Mouse (Mus musculus) right cerebral cortex, postnatal 4 days (tissue): ENCODE measurements around the gene Wsb1.
"Not testable (repeated sequence)": the region's sequence is repeated elsewhere in the genome, so short reads cannot be mapped to it uniquely, and the experiment has no call there.

Experiments
- DNase-seq: peaks from one replicate; pipeline ENCODE4 v3.0.0-alpha.2; 2022

The Wsb1 gene

DNA sequence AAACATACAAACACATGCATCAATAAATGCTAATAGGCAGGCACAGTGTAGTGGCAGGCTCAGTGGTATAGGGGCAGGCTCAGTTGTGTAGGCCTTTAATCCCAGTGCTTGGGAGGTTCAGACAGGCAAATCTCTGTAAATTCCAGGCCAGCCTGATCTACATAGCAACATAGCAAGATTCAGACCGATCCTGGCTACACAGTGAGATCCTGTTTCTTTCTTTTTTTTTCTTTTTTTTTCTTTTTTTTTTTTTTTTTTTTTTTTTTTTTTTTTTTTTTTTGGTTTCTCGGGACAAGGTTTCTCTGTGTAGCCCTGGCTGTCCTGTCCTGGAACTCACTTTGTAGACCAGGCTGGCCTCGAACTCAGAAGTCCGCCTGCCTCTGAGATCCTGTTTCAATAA lies 5.7 kb upstream of the Wsb1 start:
- DNase-seq: not testable (repeated sequence)

DNA sequence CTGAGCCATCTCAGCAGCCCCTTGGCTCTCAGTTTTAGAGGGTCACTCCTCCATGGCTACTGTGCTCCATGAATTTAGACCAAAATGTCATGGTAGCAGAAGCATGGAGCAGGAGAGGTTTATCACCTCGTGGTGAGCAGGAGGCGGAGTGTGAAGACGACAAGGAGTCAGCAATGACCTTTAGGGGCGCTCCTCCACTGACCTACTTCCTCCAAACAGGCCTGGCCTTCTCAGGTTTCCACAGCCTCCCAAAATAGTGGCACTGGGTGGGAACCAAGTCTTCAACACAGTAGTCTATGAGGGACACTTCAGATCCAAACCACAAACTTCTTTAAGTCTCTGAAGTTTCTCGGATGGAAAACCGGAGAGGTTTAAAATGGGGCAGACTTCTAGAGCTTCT lies 4.3 kb upstream of the Wsb1 start:
- no peak for DNase-seq

DNA sequence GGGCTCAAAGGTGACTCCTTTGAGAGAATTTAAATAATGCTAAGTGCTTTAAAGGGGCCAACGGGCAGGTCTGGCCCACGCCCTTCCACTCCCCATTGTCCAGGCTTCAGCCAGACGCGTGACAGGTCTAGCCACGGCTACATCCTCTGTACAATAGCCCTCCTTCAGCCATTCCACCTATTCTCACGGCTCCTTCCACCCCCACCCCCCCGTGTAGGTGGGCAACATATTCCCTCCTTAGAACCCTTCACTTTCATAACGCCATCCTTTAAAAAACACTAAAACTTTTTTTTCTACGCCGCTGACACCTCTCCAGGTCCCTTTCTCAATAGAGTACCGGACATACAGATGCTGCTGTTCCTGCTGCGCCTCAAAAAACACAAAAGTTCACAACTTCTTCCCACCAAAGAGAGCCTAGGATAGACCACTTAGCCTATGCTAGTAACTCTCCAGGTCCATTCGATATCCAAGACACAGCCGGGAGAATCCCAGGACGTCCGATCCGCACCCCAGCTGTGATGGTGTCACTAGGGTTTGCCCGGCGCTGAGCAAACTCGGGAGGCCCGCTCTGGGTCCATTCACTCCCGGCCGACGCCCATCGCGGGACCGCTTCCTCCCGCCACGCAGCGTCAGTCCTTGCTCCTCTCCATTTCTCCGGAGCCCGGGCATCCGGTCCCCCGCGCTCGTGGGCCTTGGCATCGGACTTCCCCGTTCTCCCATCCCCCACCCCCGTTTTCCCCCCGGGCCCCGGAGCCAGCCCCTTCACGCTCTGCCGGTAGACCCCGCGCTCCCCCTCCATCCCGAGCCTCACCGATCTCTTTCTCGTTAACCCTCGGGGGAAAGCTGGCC lies 705 bp downstream of the Wsb1 start:
- DNase-seq: peak; percentile 50

DNA sequence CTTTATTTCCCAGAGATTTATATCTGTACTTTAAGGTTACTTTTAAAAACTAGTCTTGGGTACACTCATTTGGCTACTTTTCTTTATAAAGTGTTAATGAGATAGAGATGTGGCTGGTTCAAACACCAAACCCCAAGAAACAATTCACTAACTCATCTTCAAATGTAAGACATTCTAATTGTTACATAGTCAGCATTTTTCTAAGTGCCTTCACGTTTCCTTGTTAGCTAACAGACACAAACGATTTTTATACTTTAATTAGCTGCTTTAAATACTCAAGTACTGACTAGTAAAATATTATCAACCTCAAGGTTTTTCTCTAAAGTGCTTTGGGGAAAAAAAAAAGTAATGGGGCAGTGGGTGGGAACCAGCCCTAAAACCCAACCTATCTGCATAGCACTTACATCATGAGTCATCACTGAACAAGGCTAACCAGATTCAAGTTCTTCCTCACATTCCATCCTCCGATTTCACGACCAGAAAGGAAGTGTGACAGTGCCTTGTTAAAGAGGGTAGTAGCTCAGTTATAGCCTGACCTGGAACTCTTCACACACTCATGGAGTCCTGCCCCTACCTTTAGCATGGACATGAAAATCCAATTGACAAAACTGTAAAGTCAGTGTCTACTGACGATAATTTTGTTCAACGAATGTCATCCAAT lies 1.5 kb downstream of the Wsb1 start:
- DNase-seq: no peak

DNA sequence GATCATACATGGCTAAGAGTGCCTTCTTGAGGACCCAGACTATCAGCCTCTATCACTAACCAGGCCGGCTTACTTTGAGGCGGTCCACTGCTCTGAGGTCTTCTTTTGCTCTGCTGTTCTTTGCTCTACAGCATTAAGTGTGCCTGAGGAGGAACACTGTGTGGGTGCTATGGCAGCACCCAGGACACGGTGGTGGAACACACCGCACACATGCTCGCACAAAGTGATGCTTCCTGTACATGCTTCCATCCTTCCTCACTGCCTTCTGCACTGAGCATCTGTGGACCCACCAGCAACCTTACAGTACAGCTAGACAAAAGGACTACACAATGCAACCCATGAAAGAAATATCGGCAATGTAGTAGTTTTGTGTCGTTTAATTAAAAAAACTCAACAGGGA lies 15.4 kb downstream of the Wsb1 start:
- no peak for DNase-seq

DNA sequence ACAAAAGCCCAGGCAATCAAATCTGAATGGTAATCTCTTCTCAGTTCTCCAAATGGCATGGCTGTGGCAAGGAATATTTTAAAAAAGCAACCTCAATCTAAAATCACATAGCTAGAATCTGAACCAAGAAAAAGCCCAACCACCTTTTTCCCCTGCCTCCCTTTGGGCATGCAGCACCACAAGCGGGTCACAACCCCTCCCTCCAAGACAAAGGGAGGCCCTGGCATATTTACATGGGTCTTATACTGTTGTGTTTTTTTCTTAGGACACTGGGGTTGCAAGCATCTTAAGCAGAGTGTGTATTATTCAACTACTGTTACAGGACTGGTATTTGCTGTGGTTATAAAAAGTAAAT lies 16.1 kb downstream of the Wsb1 start:
- no peak for DNase-seq

DNA sequence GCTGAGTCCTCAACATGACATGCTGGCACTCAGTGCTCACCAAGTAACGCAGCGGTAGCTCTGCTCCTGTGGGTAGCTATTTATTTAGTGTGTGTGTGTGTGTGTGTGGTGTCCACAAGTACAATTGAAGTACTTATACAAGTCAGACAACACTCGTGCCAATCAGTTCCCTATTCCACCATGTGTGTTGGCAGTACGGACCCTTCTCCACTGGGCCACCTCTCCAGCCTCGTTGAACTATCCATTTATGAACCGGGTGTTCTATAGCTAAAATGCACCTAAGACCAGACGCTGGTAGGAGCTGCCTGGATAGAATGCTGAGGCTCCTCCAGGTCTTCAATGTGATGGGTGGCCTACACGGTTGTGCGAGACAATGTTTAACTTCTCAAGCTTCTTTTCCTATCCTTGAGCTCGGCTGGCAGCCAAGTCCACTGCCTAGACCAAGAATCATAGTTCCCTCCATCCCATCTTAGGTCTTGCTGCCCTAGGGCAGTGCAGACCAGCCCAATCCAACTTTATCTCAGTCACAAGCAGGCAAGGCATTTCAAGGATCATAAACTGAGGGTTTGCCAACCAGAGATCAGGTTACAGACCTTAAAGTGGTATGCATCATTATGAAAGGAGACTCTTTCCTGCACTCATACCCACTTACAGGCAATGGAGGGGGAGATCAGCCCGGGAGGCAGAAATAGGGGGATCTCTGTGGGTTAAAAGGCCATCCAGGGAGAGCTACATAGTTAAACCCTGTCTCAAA lies 16.6 kb downstream of the Wsb1 start:
- DNase-seq: no peak

DNA sequence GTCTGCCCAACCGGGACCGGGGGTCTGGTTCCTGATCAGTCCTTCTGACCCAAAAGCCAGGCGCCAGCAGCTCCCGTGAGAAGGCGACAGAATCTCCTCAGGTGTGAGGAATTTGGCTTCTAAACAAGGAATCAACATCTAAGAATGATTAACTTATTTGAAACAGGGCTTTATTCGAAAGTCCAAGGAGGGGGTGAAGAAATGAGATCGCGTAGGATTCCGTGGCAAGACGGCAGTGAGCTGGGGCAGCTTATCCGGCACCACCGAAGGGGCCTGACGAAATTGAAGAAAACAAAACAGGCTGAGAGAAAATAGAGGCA lies 24.3 kb downstream of the Wsb1 start:
- DNase-seq: no peak

DNA sequence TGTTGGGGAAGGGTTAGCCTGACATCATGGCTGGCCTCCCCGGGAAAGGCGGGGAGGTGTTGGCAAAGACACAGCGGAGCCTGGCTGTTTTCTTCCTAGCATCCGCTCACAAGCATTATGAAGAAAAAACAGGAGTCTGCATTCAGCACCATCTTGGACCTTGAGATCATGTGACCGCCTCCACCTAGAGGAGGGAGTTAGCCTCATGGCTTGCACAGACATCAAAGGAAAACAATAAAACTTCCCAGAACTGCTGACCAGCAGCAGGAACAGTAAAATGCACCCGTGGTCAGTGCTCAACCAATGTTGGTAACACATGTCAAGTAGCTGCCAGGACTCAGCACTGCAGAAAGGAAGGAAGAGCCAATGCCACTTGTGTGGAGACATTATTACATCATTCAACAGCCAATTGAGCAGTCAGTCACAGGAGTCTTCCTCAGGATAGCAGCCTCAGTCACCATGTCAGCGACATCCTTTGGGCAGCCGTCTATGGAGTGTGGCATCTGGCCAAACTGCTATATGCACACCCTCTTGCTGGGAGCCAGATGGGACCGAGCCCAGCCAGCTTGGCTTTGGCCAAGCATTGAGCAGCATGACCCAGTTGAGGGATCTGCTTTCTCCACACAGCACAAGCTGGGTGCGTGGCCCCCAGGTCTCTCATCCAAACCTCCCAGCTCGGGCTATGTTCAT lies 24.8 kb downstream of the Wsb1 start:
- DNase-seq: peak; percentile 32

DNA sequence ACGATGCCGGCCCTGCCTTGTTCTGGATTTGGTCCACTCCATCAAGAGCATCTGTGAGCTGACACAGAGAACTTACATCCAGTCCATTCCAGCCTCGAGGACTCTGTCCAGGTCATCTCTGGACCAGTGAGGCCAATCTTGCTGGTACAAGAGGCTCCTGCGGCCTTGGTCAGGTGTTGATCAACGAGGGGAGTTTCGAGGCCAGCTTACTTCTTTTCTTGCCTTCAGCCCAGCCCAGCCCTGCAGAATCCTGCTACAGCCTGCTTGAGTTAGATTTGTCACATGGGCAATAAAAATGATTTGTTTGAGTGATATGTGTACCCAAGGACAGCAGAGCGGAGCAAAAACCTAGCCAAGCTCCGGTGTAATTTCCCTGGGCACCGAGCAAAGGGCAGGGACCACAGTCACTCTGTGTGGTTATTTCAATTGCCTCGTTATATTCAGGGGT lies 25.4 kb downstream of the Wsb1 start:
- no peak for DNase-seq

DNA sequence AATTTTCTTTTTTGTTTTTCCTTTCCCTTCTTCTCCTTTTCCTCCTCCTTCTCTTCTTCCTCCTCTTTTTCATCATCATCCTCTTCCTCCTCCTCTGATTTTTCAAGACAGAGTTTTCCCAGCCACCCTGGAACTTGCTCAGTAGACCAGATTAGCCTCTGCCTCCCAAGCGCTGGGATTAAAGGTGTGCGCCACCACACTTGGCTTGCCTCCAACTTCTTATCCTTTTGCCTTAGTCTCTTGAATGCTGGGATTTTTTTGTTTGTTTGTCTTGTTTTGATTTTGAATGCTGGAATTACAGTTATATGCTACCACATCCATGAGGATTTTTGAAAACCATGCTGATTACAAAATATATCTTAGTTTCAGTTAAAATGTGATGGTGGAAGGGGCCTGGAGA lies 26.4 kb downstream of the Wsb1 start:
- no peak for DNase-seq

DNA sequence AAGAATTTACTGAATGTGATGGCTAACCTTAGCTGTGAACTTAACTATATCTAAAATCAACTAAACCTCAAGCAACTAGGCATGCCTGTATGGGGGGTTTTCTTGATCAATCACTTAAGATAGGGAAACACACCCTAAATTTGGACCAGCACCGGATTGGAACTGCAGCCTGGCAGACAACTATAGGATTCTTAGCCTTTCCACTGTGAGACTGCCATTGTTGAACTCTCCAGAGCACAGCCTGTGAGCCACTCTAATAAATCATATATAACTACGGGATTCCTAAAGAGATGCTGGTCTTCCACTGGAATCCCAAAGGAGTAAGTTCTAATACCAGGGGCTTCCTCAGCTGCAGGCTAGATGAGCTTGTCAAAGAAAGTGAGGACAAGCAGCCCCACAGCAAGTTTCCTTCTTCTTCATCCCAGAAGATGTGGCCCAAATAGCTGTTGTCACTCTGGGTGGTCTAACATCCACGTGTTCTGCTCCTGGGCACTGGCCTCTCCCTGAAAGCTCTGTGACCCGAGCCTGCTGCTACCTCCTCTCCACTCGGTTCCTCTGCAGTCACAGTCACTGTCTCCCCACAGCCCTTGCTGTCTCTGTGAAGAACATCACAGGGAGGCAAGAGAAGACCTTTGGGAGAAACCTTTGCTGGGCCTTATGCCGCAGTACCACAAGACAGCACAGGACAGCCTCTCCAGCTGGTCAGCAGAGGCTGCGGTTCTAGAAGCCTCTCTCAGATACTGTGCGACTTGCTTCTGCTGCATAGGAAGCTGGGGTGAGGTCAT lies 28.9 kb downstream of the Wsb1 start:
- no peak for DNase-seq

DNA sequence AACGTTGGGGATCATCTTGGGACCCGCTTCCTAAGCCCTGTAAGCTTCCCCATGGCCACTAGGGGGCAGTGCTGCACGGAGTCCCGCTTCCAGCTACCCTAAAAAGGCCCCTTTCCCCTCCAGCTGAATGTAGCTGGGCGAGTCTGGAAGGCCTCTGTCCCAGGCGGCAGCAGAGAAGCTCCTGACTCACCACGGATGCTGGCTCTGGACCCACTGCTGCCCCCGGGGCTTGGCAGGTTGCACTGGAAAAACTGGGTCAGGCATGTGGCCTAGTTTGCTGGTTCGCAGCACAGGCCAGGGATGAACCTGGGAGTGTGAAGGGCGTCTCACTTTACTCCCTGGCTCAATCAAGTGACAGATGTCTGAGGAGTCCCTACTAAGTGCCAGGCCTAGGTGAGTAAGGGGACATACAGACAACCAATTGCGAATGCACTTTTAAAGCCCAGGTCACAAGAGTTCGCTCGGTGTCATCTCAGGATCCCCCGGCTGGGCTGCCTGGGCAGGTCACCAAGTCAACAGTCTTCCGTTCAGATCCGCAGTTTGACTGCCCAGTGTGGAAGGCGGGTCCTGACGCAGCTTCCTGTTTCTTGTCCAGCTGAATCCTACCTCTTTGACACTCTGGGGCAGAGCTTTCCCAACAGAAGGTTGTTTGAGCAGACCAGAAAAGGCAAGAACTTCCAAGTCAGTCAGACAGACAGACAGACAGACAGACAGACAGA lies 29.8 kb downstream of the Wsb1 start:
- DNase-seq: peak; percentile 87

DNA sequence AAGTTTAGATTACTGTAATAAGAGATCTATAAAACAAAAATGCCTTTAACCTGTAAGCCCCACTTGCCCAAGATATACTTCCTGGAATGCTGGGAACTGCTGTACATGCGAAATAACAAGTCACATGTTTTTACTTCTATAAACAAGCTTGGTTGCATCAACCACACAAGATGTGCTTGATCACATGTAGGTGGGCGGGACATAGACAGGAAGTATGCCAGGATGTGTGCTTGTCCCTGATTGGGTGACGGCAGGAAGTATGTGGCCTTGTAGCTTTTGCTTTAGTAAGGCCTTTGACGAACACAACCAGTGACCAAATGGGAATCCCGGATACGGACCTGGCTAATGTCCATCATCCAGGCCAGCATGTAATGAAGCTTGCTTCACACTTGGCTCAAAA lies 31.1 kb downstream of the Wsb1 start:
- DNase-seq: no peak

DNA sequence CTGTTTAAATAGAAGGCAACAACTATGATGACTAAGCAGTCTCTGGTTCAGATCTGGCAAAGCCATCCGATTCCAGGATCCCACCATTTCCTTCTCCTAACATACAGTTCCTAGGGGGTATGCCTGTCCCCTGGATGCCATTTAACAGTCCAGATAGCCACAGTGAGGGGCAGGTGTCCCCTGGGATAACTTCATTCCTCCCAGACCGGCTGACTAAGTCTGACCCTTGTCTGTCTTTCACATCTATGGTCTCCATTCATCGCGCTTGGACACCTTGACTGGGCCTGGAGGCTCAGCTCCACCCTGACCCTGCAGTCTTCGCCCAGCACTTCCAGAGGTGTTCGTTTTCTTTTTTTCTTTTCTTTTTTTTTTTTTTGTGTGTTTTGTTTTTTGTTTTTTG lies 31.8 kb downstream of the Wsb1 start:
- peak; percentile 1 for DNase-seq

DNA sequence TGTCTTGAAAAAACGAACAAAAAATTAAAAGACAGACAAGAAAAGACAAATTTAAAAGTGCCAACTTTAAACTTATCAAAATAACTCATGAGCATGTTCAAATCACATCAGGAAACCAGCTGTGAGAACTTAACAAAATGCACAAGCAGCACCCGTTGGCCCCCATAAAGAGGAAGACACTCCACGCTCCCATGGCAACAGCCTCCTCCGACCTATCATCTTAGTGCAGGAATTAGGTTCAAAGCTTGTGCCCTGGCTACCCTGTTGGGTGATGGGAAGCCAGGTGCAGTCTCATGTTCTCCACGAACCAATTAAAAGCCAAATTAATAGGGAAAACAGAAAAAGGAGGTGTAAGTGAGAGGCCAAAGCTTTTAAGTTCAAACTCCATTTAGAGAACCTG lies 32.8 kb downstream of the Wsb1 start:
- DNase-seq: peak; percentile 0

DNA sequence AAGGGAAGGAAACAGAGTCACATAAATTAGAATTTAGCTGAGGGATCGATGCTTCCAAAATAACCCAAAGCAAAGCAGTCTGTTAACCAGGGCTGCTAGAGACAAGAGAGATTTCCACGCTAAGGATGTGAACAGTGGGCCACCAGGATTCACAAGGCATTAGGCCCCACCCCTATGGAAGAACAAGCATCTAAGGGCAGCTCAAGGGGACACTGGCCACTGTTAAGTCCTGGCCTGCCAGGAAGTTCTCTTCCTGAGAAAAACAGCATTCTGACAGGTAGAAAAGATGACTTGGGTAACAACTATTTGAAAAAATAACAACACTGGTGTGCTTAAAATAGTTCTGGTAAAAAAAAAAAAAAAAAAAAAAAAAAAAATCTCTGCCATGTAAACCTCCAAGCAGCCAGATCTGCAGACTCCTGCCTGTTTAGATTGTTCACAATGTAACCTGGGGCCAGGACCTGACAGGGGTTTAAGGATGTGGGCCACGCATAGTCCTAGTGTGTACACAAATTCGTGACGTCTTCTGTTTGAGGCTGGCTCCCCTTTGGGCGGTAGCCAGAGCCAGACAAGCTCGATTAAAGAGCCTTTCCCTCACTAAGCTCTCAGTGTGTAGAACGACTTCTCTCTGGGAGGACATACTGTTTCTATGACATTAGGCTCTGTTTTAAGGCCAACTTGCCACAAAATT lies 35.4 kb downstream of the Wsb1 start:
- no peak for DNase-seq

DNA sequence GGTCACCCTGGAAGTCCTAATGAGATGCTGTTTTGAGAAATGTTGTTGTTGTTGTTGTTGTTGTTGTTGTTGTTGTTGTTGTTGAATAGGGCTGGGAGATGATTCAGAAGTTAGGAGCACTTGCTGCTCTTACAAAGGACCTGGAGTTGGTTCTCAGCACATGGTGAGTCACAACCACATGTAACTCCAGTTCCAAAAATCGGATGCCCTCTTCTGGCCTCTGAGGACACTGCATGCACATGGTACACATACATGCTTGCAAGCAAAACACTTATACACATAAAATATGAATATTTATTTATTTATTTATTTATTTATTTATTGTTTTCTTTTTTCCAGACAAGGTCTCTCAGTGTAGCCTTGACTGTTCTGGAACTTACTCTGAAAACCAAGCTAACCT lies 36.4 kb downstream of the Wsb1 start:
- DNase-seq: no peak

DNA sequence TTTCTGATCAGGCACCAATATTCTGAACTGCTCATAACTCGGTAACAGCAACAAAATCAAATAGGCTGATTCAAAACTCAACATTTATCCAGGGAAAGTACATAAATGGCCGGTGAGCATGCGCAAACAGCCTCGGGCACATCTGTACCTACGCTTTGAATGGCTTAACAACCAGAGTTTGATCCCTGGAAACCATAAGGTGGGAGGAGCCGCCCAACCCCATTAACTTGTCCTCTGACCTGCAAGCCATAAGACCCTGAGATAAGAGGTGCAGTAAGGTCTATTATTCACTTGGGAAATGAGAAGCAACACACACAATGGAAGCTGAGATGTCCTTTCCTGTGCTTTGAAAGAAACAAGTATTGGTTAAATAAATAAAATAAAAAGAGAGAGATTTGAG lies 37.3 kb downstream of the Wsb1 start:
- no peak for DNase-seq

DNA sequence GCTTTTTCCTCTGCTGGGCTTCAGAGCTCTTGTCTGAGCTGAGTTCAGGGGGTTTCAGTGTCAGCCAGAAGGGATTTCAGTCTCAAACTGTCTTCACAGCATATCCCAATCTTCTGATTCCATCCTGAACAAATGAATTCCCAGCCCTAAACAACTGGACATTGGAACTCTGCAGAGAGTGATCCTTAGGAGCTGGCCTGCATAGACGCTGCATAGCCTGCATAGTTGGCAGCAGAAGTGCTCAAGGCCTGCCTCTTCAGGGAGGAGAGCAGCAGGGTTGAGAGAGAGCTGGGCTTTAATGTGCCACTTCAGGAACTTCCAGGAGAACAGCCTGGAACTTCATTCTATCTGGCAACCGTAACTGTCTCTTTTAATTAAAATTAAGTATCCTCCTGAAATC lies 38.9 kb downstream of the Wsb1 start:
- DNase-seq: no peak

DNA sequence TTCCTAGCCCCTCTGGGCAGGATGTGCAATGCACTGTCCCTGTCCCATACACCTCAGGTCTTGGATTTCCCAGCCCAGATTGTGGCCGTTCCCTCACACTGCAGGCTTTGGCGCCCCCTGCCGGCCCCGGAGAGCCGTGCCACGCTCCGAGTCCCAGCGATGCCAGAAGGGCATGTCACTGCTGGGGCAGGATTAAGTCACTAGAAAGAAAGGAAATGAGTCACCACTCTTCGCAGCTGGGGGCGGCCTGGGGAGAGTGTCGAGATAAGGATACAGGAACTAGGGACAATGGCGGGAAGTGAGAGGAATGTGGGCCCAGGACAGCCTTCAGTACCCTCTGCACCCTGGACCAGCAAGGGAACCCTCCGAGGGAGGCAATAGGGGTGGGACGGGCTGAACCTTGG lies 40.5 kb downstream of the Wsb1 start:
- peak; percentile 96 for DNase-seq
